Mouse (Mus musculus): ENCODE results near the gene Ptp4a2.
A peak's percentile ranks its signal among the peaks of the same experiment; 100 is the strongest.
"Not testable (repeated sequence)": the region's sequence is repeated elsewhere in the genome, so short reads cannot be mapped to it uniquely, and the experiment has no call there.

The Ptp4a2 gene

DNA sequence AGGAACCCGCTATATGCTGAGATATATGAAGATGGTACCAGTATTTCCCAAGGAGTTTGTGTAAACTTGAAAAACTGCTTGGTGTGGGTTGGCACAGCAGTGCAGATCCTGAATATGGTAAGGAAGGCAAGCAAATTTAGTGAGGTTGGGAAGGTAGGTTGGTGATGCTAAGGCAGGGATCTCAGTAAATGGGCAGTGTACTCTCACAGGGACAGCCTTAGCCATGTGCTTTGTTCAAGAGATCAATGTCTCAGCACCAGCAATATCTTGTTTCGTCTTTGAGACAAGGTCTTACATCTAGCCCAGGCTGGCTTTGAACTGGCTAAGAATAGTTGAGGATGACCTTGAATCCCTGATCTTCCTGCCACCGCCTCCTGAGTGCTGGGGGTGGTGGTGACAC is 43.6 kb downstream of the Ptp4a2 start:
- DNase-seq: no peak

DNA sequence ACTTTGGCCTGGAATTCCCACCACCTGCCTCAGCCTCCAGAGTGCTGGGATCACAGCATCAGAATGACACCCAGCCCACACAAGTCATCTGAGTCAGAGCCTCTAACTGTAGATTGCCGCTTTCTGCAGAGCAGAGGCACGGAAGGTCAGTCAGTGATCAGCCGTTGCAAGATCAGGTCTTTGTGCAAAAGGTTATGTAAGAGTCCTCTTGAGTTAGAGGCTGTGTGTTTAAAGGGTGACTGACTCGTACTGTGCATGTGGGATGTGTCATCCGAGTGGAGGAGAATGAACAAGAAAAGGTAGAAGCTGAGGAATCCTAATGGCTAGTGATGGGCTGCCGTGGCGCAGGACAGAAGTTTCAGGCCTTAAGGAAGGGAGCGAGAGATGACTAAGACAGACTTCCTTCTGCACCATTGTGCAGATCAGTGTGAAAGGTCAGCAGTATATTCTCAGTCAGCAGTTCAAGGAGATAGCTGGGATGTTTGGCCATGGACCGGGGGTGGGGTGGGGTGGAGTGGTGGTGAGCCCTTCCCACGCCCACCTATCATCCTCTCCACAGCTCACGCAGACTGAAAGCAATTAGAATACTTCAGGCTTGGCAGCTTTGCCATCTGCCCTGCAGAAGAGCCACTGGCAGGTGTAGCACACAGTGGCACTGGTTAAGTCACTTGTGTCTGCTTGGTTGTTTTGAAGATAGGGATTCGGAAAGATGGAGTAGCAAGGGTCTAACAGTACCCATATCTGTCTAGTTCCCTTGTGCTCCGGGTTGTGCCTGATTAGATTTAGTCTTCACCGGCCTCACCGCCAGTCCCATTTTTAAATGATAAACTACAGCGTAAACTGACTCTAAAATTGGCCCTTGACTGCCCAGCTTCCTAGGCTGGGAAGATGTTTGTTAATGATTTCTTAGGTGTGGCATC is 44.3 kb downstream of the Ptp4a2 start:
- DNase-seq: no peak

DNA sequence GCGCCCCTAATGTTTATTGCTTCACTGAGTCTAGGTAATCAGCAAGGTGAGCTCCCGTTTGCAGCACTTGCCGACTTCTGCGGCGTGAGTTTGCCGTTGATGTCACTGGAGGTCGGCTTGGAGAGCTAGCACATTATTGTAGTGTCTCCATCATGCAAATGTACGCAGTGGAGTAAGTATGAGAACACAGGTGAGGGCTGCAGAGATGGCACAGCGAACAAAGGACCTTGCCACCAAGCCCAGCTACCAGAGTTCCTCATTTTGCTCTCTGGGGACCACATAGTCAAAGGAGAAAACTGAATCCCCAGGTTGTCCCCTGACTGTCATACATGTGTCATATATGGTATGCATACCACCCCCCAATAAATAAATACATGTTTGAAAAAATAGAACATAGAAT is 49.4 kb downstream of the Ptp4a2 start:
- DNase-seq: no peak

DNA sequence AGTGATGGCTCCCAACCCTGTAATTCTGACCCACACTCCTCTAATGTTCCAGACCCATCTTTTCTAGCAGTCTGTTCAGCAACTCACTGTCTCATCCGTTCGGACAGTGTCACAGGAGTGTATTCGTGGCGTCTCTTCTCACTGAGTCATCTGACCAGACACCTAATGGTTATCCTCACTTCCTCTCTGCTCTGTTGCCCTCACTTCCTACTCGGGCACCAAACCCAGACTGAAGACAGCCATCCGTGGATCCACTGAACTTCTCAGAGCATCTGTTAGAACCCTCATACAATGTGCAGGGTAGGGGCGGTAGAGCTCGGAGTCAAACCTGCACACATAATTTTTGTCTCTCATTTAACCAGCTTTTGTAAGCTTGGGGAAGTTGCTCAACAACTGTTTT is 50.4 kb downstream of the Ptp4a2 start:
- no peak for DNase-seq

DNA sequence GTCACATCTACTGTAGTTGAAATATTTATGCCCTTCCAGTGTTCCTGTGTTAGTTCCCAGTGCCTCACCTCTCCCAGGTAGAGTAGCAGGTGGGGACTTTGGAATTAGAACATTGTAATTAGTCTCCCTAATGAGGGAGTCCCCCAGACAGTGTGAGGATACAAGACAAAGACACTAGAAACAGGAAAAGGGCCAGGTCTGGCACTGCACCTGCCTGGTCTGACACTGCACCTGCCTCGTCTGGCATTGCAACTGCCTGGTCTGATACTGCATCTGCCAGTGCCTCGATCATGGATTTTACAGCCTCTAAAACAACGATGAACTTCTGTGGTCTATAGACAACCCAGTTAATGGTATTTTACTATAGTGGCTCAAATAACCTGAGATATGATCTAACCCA is 51.3 kb downstream of the Ptp4a2 start:
- no peak for DNase-seq

DNA sequence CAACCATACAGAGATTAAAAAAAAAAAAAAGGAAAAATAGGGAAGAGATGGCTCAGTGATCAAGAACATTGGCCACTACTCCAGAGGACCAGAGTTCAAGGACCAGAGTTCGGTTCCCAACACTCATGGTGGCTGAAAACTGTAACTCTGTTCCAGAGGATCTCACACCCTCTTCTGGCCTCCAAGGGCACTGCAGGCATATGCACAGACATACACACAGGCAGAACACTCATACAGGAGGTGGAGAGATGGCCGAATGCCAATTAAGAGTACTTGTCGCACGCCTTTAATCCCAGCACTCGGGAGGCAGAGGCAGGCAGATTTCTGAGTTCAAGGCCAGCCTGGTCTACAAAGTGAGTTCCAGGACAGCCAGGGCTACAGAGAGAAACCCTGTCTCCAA is 55.2 kb downstream of the Ptp4a2 start:
- DNase-seq: not testable (repeated sequence)

DNA sequence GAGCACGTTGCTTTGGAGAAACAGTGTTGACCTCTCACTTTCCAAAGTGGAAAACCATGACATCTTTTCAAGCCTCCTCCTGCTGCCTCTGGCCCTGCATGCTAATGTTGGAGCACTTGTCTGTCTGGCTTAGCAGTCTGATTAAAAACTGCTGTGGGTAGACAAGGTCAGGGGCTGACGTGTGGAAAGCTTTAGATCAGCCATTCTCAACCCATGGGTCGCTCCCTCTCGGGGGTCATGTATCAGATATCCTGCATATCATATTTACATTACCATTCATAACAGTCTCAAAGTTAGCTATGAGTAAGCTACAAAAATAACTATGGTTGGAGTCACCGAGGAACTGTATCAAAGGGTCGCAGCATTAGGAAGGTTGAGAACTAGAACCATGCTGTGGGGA is 57.2 kb downstream of the Ptp4a2 start:
- no peak for DNase-seq

DNA sequence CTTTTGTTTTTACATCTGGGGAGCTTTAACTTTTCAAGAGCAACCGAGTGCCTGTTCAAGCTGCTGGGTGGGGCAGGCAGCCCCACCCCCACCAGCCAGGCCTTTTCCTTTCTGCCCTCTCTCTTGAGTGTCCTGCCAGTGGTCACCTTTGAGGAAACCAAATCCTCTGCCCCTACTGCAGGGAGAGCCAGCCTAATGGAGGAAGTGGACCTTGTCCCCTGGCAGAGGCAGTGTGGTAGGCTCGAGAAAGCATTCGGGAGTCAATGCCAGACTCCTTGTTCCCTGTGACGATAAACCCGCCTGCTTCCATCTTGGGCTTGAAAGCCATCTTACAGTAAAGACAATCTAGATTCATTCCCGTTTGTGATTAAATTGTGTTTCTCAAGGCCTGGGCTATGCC is 59.5 kb downstream of the Ptp4a2 start:
- DNase-seq: no peak

DNA sequence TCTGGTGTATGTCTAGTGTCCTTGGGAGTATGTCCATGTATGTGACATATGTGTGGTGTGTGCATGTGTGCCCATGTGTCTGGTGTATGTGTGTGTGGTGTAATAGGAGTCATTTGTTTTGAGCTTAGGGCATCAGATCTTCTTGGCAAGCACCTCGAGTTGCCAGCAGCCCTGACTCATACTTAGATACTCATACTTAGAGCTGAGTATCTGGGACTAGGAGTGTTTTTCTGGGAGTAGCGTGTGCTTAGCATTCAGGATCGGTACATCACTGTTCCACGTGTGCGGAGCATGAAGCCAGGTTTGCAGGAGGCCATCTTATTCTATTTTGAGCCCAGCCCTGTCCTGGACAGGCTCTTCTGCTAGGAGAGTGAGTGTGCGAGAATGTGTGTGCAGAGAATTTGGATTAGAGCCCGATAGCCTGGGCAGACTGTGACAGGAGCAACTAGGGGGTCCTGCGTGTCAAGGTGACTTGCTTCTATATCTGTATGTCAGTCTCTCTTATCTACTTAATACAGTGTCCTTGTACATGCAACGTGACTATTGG is 61.4 kb downstream of the Ptp4a2 start:
- no peak for DNase-seq

DNA sequence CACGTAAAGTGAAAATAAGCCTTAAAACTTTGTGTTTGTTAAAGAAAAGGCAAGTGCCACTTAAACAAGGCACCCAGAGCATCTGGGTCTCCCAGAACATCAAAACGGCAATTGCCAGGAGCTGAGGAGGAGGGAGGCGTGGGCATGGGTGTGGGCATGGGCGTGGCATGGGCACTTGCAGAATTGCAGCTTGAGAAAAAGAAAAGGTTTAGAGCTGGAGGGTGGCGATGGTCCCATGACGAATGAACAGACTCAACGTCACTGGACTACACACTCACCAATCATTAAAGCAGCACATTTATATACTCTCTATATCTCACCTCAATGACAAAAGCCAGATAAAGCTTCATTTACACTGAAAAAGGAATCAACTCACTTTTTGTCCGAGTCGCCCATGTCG is 63.8 kb downstream of the Ptp4a2 start:
- no peak for DNase-seq

DNA sequence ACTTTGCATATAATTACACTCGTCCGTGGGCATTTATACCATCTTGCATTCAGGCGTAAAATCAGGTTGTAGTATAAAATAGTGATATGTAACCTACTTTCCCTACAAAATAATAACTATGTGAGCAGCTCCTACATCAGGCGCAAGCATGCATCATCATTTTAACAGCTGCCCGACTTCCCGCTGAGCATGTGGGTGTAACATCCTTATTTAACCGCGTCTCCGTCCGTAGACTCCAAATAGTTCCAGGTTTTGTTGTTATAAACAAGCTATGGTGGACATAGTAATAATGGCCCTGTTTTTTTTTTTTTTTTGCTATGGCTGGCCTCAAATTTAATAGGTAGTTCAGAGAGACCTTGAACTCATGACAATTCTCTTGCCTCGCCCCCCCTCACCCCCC is 64.4 kb downstream of the Ptp4a2 start:
- no peak for DNase-seq

DNA sequence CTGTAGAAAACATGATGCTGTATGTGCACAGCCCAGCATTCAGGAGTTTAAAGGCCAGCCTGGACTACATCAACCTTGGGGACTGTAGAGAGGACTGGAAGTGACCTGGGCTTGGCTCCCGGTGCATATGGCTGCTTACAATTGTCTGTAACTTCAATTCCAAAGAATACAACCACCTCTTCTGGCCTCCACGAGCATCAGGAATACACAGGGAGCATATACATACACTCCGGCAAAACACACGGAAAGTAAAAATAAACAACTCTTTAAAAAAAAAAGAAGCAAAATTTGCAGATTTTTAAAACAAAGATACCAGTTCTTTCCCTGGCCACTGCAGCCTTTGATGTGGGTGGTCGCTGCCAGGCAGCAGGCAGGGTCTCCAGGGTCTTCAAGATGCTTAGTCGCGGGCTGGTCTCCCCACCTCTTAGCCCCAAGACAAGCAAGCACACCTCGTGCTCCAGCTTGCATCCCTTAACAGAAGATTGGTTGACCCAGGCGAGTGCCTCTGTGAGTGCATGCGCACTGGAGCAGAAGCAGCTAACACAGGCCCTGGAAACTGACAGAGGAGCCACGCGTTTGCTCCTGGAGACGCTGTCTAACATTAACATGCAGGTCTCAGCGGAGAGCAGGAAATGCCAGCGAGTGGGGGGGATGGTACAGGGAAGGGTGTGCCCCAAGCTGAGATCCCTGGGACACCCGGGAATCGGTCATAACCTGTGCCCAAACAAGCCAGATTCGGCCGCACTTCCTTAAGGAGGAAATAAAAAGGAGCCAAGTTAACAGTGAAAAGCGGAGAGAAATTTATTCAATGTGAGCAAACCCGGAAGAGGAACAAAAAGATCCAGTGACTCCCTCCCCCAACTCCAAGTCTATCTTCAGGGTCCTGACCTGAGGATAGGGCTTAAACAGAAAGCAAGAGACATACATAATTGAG is 66.1 kb downstream of the Ptp4a2 start:
- peak; percentile 86 for DNase-seq

DNA sequence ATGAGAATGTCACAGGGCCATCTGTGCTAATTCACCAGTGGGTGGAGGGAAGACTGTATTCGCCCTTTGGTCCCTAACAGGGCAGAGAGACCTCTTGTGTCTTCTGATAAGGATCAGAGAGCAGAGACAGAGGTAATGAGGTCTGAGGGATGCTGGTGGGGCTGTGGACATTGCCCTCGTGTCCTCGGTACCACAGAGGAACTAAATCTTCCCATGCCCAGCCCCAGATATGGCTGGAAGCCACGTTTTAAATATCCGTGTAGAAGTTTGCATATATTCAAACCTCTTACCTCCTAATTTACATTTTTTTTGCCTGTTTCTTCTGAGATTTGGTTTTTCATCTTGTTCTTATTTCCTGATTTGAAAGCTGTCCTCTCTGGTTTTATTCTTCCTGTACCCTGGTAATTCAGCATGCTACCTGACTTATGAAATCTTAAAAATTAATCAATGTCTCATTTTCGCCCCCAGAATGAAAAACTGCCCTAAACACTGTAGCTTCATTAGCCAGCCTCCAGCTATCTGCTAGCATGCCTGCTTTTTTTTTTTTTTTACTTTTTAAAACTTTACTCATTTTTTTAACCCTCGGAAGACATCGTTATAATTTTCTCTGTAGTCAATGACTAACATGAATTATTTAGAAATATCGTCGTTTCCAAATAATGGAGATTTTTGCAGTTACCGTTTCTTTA is 67.1 kb downstream of the Ptp4a2 start:
- DNase-seq: peak; percentile 42

DNA sequence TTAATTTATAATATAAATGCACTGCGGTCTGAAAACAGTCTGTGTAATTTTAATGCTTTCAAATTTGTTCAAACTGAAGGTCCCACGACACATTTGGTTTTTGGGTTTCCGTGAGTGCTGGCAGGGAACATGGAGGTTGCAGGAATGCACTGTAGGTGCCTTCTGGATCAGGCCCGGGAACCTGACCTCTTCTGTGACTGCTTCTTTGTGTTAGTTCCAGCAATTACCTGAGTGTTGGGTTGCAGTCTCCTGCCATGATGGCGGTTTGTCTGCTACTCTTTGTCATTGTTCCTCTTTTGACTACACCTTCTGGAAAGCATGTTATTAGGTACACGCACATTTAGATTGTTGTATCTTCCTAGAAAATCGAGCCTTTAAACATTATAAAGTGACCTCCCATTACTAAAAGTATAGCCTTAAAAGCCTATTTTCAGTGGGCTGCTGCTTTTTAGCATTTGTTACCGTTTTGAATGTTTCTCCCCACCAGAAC is 67.7 kb downstream of the Ptp4a2 start:
- DNase-seq: no peak

DNA sequence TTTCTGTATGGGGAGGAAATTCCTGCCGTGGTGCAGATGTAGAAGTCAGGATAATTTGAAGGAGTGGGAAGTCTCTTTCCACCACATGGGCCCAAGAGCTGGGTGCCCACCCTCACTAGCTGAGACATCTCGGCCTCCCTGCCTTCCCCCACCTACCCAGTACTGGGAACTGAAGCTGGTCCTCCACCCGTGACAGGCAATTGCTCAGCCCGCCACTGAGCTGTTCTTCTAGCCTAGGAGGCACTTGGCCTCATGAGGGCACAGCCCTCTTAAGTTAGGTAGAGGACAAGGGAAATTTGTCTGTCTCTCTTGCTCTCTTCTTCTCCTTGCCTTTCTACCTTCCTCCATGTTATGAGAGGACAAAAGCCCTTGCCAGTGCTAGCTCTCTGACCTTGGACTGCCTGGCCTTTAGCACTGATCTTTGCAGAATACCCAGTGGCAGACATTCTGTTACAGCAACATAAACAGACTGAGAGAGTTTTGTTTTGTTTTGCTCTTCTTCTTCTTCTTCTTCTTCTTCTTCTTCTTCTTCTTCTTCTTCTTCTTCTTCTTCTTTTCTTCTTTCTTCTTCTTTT is 68.3 kb downstream of the Ptp4a2 start:
- DNase-seq: no peak

DNA sequence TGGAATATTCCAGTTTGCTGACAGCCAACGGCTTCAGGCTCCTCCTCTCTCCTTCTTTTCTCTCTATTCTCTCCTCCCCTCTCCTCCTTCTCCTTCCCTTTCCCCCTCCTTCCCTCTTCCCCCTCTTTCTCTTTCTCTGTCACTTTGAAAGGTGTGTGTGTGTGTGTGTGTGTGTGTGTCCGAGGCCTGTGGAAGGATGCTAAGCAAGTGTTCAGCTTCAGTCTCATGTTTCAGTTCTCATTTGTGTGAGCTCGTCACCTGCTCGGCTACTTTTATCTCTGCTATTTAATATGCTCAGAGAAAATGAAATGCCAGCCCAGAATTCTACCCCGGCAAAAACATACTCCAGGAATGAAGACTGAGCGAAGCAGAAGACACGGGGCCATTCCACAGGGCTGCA is 69.6 kb downstream of the Ptp4a2 start:
- DNase-seq: no peak

DNA sequence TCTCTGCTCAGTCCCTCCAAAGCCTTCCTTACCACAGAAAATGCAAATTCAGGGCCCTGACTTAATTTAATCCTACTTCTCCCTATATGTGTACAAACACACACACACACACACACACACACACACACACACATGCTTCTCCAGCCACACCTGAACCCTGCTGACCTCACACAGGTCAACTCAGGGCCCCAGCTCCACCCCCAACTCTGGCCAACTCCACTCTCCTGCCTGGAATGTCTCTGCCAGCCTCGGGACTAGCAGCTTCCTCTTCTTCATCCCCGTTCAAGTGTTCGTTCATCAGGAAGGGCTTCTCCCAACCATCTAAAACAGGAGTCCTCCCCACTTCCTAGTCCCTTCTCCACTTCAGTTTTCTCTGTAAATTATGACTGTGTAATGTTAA is 70.6 kb downstream of the Ptp4a2 start:
- no peak for DNase-seq

DNA sequence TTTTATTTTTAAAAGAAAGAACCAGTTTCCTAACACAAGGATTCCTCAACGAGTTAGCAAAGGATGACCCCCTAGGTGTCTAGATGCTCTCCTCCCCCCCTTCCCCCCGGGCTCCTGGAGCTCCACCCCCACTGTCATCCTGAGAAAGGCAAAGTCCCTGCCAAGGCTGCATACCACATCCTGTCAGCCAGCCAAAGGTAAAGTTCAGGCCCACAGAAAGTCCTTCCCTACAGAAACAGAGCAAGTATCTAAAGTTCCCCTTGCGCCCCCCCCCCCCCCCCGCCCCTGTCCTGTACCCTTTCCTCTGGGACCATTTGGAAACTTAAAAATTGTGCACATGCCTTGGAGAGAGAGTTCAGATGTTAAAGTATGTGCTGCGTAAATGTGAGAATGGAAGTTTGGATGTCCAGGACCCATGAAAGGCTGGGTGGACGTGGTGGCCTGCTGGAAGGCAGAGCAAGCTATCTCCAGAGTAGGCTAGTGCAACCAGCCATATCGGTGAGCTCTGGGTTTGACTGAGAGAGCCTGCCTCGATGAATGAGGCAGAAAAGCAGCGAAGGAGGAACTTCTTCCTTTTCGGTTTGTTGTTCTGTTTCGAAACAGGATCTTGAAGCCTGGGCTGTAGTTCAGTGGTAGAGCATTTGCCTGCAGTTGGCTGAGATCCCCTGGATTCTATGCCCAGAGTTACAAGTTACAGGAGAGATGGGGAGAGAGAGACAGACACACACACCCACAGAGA is 71.7 kb downstream of the Ptp4a2 start:
- peak; percentile 71 for DNase-seq

DNA sequence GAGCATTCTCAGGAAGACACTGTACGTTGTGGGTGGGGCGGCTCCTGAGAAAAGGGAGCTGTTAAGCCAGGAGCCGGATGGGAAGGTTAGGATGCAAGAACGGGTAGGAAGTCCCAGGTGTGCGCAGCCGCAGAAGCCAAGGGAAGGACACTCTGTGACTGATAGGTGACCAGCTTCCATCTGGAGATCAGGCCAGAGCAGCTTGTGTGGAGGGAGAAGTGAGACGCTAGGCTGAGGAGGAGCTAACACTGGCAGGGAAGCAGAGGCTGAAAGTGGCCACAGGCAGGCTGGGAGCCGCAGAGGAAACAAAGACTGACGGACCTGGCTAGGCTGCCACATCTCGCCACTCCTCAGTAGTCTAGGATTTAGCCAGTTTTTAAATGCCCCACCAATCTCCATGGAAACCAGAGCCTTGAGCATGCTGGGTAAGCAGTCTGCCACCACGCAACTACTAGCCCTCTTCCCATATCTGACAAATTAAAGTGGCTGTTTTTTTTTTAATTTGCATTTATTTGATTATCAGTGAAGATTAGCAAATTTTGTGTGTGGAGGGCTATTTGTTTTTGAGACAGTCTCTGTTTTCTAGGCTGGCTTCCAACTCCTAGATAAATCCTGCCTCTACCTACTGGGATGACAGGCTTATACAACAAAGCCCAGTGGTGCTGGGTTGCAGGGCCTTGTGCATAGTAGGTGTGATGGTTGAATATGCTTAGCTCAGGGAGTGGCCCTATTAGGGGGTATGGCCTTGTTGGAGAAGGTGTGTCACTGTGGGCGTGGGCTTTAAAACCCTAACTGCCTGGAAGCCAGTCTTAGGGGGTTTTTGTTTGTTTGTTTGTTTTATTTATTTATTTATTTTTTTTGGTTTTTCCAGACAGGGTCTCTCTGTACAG is 73.3 kb downstream of the Ptp4a2 start:
- no peak for DNase-seq

DNA sequence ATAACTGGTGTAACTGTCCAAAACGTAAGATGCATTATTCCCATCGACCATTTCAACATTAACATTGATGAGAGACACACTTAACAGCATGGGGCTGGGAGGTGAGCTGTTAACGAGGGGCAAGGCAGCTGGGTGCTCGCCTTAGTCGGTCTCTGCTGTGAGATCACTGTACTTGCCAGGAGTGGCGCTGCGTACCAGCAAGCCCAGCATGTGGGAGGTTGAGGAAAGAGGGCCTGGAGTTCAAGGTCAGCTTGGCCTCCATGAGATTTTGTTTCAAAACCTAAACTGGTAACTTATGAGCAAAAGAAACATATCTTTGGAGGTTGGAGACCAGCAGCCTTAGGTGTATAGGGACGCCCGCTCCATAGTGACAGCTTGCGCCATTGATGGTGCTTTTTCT is 78.6 kb downstream of the Ptp4a2 start:
- no peak for DNase-seq

DNA sequence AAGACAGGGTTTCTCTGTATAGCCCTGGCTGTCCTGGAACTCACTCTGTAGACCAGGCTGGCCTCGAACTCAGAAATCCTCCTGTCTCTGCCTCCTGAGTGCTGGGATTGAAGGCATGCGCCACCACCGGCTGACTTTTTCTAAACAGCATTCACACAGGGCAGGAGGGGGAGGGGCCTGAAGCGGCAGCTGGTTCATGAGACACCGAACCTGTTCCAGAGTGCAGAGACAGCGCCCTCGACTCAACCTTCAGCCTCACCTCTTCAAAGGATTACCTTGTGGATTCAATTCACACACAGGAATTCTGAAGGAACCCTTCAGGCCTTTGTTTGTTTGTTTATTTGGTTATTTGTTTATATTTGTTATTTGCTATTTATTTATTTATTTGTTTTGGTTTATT is 79.1 kb downstream of the Ptp4a2 start:
- no peak for DNase-seq

All from kidney, postnatal 10 days (tissue).